Mouse (Mus musculus): Measurements from ENCODE around the gene Eid1.

The Eid1 gene

DNA sequence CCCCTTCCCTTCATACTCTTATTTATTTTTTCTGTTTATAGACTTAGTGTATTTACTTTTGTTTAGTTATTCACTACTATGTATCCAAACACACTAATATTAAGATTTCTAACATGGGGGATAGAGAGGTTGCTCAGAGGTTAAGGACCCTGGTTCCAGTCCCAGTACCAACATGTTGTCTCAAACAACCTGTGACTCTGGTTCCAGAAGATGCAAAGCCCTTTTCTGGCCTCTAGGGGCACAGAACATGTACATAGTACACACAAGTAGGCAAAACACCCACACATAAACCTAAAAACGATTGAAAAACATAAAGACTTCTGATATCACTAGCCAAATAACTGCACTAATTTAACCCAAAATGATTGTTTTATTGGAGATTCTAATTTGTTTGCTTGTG, 2.0 kb upstream of the Eid1 start:
- peak; percentile 45 for DNase-seq

DNA sequence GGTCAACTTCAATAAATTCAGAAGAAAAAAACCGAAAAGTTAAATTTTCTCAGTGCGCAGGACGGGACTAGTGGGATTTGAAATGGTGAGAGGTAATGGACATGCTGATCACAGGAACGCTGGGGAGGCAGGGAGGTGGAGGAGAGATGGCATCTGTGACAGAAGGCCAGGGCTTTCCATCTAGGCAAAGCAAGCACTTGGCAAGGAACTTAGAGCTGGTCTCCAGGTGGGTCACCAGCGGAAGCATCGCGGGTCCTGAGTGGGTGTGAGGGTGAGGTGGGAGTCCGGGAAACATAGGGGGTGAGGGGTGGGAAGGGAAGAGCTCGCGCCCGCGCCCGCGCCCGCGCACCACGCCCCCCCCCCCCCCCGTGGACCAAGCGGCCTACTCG, 333 bp upstream of the Eid1 start:
- DNase-seq, result no peak

DNA sequence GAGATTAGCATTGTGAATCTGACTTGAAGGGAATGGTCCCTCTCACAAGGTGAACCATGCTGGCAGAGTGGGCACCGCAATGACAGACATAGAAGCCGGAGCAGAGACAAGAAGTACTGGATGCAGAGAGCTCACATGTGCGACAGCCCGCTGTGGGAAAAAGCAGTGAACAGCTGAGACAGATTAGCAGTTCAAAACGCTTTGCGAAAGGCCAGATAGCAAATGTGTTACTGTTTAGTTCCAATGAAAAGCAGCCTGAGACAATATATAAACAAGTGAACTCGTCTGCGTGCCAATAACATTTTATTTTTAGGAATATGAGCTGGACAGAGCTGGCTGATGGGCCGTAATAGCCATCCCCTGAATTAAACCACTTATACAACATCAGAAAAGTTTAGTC, 8.9 kb downstream of the Eid1 start:
- DNase-seq, result no peak

DNA sequence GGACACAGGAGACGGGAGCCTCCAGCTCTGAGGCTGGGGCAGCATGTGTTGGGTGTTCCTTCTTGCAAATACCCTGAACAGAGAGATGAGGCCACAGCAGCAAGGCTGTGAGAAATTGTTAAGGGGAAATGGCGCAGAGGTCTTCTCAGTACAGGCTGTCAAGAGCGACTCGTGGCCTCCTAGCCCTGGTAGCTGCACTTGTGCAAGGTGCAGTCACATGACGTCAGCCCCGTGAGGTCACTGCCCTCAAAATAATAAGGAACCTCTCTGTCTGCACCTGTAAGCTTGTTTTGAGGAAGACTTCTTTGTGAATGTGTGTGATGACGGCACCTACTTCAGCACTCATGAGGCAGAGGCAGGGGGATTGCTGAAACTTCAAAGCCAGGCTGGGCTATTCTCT, 11.0 kb downstream of the Eid1 start:
- no peak for DNase-seq

DNA sequence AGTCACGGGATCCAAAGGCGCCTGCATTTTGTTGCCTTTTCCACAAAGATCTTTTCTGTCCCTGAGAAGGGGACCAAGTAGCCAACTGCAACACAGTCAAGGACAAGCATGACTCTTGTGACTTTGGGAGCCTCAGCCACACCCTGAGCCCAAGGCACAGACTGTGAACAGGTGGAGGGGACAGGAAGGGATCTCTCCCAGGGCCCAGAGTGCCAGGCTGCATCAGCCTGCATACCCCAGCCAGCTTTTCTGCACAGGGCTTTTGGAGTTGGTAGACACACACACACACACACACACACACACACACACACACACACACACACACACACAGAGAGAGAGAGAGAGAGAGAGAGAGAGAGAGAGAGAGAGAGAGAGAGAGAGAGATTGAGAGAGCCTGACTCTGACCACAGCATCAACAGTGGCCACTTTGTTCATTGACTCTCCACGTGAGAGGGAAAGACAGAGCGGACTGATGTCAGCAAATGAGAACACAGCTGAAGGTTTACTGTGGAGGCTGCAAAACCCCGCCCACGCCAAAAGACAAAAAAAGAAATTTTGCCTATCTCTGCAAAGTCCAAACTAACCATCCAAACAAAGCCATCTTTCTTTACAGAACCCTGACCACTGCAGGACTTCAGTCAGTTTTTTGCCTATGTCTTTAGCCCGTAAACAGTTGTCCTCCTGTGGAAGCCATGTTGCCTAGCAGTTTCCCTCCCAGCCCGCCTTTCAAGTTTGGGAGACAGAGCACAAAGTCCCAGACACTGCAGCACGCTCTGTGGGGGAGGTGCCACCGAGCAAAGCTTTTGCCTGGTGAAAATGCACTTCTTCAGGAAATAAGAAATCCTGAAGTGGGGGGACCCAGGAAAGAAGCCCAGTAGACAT, 11.9 kb downstream of the Eid1 start:
- peak; percentile 26 for DNase-seq

DNA sequence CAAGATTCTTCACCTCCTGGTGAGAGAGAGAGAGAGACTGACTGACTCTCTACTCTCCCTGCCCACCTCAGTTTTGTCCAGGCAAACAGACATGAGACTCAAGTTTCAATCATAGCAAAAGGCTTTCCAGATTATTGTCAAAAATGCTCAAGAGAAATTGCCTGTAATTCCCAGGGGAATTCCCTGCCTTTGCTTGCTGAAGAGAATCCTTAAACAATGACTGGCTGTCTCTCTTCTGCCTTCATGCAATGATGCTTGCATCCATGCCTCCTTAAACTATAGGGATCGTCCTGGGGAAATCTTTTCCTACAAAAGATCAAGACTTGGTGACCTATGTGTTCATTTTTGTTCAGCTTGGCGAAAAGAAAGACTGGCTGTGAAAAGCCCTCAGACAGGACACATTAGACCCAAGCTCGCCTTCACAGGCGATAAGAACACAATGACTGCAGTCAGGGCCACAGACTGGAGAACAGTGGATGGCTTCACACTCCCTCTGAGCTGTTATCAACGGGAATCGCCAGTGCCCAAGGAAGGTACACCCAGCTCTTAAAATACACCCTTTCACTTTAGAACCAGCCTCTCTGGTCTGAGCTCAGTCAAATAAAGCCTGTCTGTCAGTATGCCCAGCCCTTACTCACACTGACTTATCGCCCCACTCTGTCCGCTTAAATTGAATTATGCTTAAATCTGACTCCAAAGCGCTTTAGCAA, 12.7 kb downstream of the Eid1 start:
- DNase-seq, result no peak

DNA sequence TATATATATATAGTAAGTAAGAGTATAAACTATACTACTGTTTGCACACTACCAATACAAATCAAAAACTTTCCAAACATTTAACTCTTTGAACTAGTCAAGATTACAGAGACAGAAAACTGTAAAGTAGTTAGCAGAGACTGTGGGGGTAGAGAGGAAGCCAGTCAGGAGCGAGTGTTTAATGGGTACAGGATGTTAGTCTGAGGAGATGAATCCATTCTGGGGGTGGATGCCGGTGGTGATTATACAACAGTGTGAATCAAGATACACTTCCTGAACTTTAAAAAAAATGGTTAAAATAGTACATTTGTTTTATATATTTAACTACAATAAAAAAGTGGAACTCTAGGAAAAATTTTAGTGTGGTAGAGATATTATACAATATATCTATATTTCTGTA, 19.1 kb downstream of the Eid1 start:
- no peak for DNase-seq

DNA sequence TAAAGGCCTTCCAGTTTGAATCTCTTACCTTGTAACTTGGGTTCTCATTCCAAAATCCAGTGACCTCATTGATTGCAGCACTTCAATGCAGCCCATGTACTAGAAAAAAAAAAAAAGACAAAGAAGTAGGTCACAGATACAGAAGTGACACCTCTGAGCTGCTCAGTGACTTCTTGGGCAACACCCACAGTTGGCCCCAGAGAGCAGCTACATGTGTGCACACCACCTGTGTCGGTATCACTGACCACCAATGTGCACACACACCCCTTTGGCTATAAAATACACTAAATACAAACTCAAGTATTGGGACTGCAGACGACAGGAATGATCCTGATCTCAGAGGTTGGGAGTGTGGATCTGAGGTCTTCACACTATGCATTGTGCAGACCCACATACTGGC, 21.9 kb downstream of the Eid1 start:
- no peak for DNase-seq

DNA sequence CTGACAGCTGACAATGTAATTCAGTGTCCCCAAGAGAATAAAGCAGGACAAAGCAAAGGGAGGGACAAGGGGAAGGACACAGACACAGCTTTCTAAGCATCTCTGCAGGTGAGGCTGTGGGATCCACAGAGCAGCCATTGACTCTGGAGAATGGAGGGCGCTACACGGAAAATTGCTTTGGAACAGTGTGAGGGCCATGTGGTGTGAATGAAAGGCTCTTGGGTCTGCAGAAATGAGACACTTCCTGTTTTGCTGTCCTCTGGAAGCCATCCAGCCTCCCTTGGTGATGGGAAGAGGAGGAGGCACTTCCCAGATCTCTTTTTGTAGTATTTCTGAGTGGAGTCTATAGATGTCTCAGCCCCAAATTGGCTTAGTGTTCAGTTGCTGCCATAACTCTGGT, 23.3 kb downstream of the Eid1 start:
- no peak for DNase-seq

DNA sequence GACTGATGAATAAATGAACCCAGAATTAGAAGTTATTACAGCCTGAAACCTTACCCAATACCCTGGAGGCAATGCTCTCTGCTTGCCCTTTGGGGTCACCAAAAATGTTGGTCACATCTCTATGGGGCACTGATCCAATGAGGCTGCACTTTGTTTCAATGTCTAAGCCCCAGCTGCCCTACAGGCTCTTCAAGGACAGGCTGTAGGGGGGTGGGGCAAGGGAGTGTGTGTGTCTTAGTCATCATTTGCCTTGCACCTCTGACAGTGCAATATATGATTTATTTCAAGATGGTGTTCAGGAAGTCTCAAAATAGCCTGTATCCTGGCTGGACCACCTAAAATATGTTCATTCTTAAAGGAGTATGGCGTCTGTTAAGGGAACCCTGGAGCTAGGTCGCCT, 28.7 kb downstream of the Eid1 start:
- no peak for DNase-seq

DNA sequence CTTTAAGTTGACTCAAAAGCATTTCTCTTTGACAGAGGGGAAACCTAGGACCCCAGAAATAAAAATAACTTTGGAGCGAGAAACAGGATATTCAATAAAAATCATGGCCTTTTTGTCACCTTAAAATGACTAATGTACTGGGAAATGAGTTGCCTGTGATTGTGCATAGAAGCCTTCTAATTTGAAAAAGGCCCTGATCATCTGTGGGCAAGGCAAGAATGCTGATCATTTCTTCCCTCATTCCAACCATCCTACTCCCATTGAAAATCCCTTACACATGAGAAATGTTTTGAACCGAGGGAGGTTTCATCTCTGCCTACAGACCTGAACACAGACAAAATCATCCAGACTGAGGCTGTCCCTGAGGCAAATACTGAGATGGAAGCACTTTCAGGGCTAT, 30.0 kb downstream of the Eid1 start:
- no peak for DNase-seq

DNA sequence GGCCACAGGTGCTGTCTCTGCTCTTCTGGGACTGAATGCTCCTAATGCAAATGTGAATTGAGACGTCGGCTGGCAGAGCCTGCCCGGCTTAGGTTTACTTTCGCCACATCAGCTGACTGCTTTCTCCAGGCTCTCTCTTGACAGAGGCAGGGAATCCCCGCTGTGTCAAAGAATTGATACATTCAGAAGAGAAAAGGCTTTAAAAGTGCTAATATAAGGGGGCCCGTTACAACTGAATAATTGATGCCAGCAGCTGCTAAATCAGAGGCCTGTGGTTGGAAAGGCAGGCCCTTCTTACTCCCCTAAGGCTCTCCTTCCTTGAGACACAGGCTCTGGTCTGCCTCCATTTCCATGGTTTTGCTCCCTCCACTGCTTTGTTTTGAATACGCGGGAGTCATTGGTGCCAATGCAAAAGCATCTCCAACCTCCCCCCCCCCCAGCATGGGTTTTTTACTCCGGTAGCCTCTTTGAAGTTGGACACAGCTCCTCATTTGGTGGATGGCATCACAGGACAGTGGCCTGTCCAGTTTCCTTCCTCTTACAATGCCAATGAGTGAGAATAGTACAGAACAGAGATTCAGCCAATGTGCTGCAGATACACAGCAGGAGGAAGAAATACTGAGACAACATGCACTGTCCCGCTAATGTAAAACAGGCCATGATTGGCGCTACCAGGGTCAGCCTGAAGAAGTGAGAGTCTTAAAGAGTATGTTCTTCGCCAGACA, 32.2 kb downstream of the Eid1 start:
- DNase-seq, result peak; percentile 28

DNA sequence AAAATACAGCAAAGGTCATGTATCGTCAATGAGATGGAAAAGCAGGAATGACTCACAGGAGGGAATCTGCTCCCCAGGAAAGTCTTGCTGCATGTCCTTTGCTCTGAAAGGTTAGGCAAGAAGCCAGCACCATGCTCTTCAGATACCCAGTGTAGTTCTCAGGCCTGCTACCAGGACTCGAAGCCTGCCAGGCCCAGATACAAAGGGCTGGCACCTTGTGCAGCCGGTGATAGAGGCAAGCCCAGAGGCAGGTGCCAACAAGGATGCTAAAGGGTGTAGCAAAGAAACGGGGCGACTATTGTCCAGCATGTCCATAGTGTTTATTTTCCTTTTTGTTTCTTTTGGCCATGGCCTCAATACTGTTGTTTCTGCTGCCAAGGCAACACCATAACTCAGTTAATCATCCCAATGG, 33.6 kb downstream of the Eid1 start:
- DNase-seq, result peak; percentile 63

DNA sequence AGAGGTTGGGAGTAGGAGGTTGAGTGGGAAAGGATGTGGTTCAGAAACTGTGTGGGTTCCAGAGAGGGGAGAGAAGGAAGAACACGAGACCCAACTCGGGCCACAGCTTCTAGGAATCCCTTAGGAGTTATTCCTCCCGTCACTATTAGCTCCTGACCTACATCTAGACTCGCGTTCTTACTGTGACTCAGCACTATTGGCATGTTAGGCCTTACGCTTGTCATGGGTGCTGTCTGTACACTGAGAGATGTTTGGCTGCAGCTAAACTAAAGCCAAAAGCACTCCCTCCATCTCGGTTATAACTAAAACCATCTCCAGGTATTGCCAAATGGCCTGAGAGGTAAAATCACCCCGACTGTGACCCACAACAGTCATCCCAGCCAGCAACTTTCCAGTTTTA, 43.7 kb downstream of the Eid1 start:
- DNase-seq, result no peak

DNA sequence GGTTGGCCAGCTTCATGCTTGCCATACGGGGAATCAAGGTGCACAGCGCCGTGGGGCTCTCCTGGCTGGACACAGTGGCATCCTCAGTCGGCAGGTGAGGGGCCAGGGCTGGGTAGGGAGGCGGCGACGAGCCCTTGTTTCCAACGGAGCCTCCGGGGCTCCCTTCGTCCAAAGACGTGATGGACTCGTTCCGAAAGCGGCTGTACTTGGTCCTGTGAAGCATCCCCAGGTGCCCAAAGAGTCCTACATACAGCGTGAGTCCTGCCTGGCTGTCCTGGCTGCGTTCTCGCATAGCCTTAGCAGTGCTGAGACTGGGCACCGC, 50.2 kb downstream of the Eid1 start:
- no peak for DNase-seq

DNA sequence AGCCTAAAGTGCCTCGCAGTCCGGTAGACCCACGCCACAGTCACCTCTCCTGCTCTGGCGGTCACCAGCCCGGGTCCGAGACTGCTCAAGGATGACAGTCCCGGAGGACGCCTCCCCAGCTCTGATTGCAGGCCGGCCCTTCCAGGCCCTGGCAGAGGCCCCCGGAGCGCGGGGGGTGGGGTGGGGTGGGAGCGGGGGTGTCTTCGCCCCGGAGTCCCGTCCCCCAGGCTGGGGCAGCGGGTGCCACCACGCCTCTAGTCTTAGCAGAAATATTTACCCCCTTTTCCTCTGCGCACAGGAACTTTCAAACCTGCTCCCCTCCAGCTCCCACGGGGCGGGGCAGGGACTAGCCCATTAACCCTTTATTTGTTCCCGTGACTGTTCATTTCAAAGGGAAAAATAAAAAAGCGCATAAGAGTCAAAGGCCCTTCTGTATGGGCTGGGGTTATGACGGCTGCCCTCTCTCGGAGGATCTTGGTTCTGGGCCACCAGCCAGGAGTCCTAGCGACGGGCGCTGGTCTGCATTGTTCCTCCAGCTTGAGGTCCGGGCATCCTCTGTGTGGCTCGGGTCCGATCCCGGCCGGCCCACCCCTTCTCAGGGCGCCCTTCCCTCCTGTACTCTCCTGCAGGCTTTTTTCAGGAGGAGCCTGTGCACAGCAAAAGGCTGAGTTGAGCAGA, 50.7 kb downstream of the Eid1 start:
- peak; percentile 80 for DNase-seq

DNA sequence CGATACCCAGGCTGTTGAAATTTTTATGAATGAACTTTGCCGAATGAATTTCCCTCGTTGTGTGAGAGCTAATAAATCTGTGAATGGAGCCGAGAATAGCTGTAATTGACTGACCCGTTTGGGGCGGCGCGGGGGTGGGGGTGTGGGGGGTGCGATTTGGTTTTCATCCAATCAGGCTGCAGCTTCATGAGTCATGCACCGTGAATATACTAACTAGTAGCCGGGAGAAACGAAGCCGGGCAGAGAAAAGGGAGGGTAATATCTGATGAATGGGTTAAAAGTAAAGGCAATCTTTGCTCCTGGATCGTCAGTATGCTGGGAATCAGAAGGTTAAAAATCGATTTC, 51.2 kb downstream of the Eid1 start, which contains the start of gene Shc4:
Gene Shc4 (minus strand): TSS at position 63 of the 345 bp plus-strand sequence.
- DNase-seq, result no peak
